Mouse (Mus musculus) heart, postnatal 0 days (tissue): ENCODE data around the gene Ripor2.

Experiments
- CTCF ChIP-seq: IDR thresholded peaks from 2 replicates; pipeline ENCODE4 v1.5.1; 2016; ENCODE audit warnings: antibody characterized with exemption, control low read depth, low read depth
- EP300 ChIP-seq: IDR thresholded peaks from 2 replicates; pipeline ENCODE4 v1.6.1; 2016; ENCODE audit warnings: antibody characterized with exemption, low read depth

DNA sequence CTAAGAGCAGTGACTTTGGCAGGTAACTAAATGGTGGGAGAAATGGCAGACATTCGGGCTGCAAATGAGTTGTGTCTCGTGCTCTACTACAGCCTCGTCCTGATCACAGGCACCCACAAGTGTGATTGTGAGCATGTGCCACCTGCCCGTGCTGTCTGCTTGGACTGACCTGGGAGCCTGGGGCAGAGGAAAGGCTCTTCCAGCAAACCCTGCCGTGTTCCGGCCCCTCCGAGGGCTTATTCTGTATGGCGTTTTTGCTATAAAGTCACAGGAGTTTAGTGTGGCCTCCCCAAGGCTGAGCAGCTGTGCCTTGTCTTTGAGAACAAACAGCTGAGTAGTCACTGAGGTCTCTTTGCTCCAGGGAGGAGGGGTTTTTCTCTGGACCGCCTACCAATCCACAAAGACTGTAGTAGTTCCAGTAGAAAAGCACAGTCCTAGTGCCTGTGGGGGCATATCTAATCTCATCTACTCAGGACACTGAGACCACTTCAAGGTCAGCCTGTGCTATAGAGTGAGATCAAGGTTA, 132.4 kb downstream of the Ripor2 start:
- TF ChIP-seq CTCF (no peak), EP300 (no peak)
